Mouse (Mus musculus): Measurements from ENCODE around the gene Col18a1. TPM values are rescaled to one million over a fixed set of nuclear protein-coding genes. Genes with fewer than 3 reads are reported as not detected.
A peak's percentile ranks its signal among the peaks of the same experiment; 100 is the strongest.
"Not testable (repeated sequence)": the region's sequence is repeated elsewhere in the genome, so short reads cannot be mapped to it uniquely, and the experiment has no call there.

The Col18a1 gene
- polyA plus RNA-seq, 1 experiment: 45.7 TPM

GRCm38 (mm10) chr10:77145946-77146345 lies 20.4 kb downstream of the Col18a1 start:
- TF ChIP-seq POLR2A (IDR thresholded peaks at IDR 0.05; ENCODE audit: borderline replicate concordance, insufficient read depth, low read length): no peak
- TF ChIP-seq CTCF (IDR thresholded peaks at IDR 0.05; ENCODE audit: borderline replicate concordance, insufficient read depth, low read depth, low read length): no peak
- DNase-seq: no peak
- no peak overlapping the region for H3K27ac ChIP-seq (ENCODE audit: insufficient read depth, low read length)
- no peak overlapping the region for H3K4me3 ChIP-seq (replicated peaks; ENCODE audit: insufficient read depth, low read depth, low read length)
- H3K27me3 ChIP-seq (ENCODE audit: control insufficient read depth, insufficient read depth, low read length): no peaks in the 10 kb centered on the region
- H3K4me1 ChIP-seq (ENCODE audit: control insufficient read depth, insufficient read depth, low read length): no peaks in the 10 kb centered on the region
- WGBS: 86% methylated on average over 1 of the region's 1 CpGs

DNA sequence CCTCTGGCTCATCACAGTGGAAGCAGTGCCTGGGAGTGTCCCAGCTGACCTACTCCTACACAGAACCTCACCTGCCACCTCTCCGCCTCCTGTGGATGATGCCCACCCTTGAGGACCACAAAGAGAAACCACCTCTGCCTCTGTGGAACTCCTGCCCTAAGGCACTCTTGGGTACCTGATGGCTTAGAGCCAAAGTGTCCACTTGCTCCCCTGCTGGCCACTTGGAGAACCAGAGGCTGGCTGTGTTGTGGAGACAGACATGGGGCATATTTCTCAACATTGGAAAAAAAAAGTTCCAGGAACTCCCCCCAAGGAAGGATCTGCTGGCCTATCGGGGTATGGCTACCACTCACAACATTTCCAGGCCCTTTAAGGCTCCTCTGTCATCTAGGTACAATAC lies 22.0 kb downstream of the Col18a1 start:
- 98% methylated on average over 2 of the region's 2 CpGs for WGBS
- no peaks in the 10 kb centered on the region for H3K4me1 ChIP-seq (ENCODE audit: control insufficient read depth, insufficient read depth, low read length)
- H3K27me3 ChIP-seq (ENCODE audit: control insufficient read depth, insufficient read depth, low read length): no peaks in the 10 kb centered on the region
- DNase-seq: no peak
- H3K27ac ChIP-seq (ENCODE audit: insufficient read depth, low read length): no peak overlapping the region
- TF ChIP-seq CTCF (IDR thresholded peaks at IDR 0.05; ENCODE audit: borderline replicate concordance, insufficient read depth, low read depth, low read length): no peak; the same call in 1 of the 2 replicates
- no peak for TF ChIP-seq POLR2A (IDR thresholded peaks at IDR 0.05; ENCODE audit: borderline replicate concordance, insufficient read depth, low read length)
- no peak overlapping the region for H3K4me3 ChIP-seq (replicated peaks; ENCODE audit: insufficient read depth, low read depth, low read length)

GRCm38 (mm10) chr10:77142328-77142727 lies 24.0 kb downstream of the Col18a1 start:
- Histone ChIP-seq H3K4me1 (ENCODE audit: control insufficient read depth, insufficient read depth, low read length) (no peaks in the 10 kb centered on the region), H3K4me3 (replicated peaks; ENCODE audit: insufficient read depth, low read depth, low read length) (no peak overlapping the region), H3K27ac (ENCODE audit: insufficient read depth, low read length) (no peak overlapping the region), H3K27me3 (ENCODE audit: control insufficient read depth, insufficient read depth, low read length) (no peaks in the 10 kb centered on the region)
- no peak for TF ChIP-seq POLR2A (IDR thresholded peaks at IDR 0.05; ENCODE audit: borderline replicate concordance, insufficient read depth, low read length)
- no peak for TF ChIP-seq CTCF (IDR thresholded peaks at IDR 0.05; ENCODE audit: borderline replicate concordance, insufficient read depth, low read depth, low read length)
- DNase-seq: peak; percentile 62 to 79
- 9% methylated on average over 2 of the region's 2 CpGs for WGBS

DNA sequence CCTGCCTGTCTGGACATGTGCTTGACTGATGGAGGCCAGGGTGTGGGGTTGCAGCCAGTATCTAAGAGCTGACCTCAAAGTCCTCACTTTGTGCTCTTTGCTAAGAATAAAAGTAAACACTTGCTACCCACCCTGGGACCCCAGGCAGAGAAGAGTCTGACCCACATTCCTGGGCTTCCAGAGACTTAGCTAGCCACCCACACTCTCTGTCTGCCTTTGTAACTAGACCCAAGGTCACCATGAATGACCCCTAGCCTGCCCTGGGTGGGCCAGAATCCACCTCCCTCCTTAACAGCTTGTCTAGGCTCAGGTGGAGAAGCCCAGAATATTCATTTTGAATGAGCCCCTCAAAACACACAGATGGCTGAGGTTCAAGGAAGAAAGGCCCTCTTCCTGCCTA lies 28.0 kb downstream of the Col18a1 start:
- no peak for DNase-seq
- TF ChIP-seq POLR2A (IDR thresholded peaks at IDR 0.05; ENCODE audit: borderline replicate concordance, insufficient read depth, low read length) (no peak), CTCF (IDR thresholded peaks at IDR 0.05; ENCODE audit: borderline replicate concordance, insufficient read depth, low read depth, low read length) (no peak)
- Histone ChIP-seq H3K27ac (ENCODE audit: insufficient read depth, low read length) (no peak overlapping the region), H3K4me1 (ENCODE audit: control insufficient read depth, insufficient read depth, low read length) (no peaks in the 10 kb centered on the region), H3K4me3 (replicated peaks; ENCODE audit: insufficient read depth, low read depth, low read length) (no peak overlapping the region), H3K27me3 (ENCODE audit: control insufficient read depth, insufficient read depth, low read length) (no peaks in the 10 kb centered on the region)

DNA sequence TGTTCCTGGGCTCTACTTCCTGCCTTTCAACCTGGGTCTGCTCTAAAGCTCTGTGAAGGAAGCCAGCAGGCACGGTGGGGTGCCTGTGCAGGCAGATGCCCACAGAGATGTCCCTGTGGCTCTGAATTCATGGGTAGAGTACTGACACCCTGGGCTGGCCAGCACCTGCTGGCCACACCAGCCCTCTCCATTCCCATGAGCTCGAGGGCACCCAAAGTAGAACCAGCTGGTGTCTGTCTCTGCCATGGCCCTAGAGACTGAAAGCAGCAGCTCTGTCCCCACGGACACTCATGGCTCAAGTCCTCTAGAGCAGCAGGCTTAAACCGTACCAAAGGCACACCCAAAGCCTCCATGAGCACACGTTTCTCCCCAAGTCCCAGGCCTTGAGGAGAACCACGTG lies 30.1 kb downstream of the Col18a1 start:
- DNase-seq: no peak
- 68% methylated on average over 6 of the region's 6 CpGs for WGBS
- Histone ChIP-seq H3K4me1 (ENCODE audit: control insufficient read depth, insufficient read depth, low read length) (no peaks in the 10 kb centered on the region), H3K27ac (ENCODE audit: insufficient read depth, low read length) (no peak overlapping the region), H3K27me3 (ENCODE audit: control insufficient read depth, insufficient read depth, low read length) (no peaks in the 10 kb centered on the region), H3K4me3 (replicated peaks; ENCODE audit: insufficient read depth, low read depth, low read length) (no peak overlapping the region)
- TF ChIP-seq CTCF (IDR thresholded peaks at IDR 0.05; ENCODE audit: borderline replicate concordance, insufficient read depth, low read depth, low read length) (no peak), POLR2A (IDR thresholded peaks at IDR 0.05; ENCODE audit: borderline replicate concordance, insufficient read depth, low read length) (no peak)

DNA sequence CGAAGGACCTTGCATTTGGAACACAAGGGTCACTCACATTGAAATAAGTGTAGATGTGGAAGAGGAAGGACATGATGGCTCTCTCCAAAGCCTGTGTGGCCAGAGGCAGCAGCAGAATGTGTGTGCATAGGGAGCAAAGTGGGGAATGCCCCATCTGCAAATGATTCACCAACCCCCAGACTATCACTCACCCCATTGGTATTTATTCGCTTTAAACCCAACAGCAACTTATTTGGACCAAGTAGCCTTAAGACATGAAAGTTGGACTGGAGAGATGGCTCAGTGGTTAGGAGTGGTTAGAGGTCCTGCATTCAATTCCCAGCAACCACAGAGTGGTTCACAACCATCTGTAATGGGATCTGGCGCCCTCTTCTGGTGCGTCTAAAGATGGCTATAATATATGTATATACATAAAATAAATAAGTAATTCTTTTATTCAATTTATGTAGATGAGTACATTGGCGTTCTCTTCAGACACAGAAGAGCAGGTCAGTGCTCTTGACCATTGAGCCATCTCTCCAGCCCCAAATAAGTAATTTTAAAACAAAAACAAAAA lies 31.0 kb downstream of the Col18a1 start:
- no peak for TF ChIP-seq POLR2A (IDR thresholded peaks at IDR 0.05; ENCODE audit: borderline replicate concordance, insufficient read depth, low read length)
- no peak for TF ChIP-seq CTCF (IDR thresholded peaks at IDR 0.05; ENCODE audit: borderline replicate concordance, insufficient read depth, low read depth, low read length)
- Histone ChIP-seq H3K27ac (ENCODE audit: insufficient read depth, low read length) (no peak overlapping the region), H3K4me1 (ENCODE audit: control insufficient read depth, insufficient read depth, low read length) (peaks cover 4% of the 10 kb centered on the region; the same call in 1 of the 2 replicates), H3K27me3 (ENCODE audit: control insufficient read depth, insufficient read depth, low read length) (no peaks in the 10 kb centered on the region), H3K4me3 (replicated peaks; ENCODE audit: insufficient read depth, low read depth, low read length) (no peak overlapping the region)
- no peak for DNase-seq
- 98% methylated on average over 5 of the region's 5 CpGs for WGBS

DNA sequence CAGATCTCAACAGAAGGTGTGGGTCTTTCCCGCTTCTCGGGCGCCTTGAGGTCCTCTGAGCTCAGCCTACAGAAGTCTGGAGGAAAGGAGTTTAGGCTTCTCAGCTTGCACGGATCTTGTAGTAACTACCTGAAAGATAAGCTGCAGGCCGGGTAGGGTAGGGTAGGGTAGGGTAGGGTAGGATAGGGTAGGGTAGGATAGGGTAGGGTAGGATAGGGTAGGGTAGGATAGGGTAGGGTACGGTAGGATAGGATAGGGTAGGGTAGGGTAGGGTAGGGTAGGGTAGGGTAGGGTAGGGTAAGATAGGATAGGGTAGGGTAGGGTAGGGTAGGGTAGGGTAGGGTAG lies 31.6 kb downstream of the Col18a1 start:
- not testable (repeated sequence) for H3K27ac ChIP-seq (ENCODE audit: insufficient read depth, low read length); H3K27me3 ChIP-seq (ENCODE audit: control insufficient read depth, insufficient read depth, low read length); H3K4me3 ChIP-seq (replicated peaks; ENCODE audit: insufficient read depth, low read depth, low read length); DNase-seq; H3K4me1 ChIP-seq (ENCODE audit: control insufficient read depth, insufficient read depth, low read length)
- WGBS: 80% methylated on average over 6 of the region's 6 CpGs

DNA sequence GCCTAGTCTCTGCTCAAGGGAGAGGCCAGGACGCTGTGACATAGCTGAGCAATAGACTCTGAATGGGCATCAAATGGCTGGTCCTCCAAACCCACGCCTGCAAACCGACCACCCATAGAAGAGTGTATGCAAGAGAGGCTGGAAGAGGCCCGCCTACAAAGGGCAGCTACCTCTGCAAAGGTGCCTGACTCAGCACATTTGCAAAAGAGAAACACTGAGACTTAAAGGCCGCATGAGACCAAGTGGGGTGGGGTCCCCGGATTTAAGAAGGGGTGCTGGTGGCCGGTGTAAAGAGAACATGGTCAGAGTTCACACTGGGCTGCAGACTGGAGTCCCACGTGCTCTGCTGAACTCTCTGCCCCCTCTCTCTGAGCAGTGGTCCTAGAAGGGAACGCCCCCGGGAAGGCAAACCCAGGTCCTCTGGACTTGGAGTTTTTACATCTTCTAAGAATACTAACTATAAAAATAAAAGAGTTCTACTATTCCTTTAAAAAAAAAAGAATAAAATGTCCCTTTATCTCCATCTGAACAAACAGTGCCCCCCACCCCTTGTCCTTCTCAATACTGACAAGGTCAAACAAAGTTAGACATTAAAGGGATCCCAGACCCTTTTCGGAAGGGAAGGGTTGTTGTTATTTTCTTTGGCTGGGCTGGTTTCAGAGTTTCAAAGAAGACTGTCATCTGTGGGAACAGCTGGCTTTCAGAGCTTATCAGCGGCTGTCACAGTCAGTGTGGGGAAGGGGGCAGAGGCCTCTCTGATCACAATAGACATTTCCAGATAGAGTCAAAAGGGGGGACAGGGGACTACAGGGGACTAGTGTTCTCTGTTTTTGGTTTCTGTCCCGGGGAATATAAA lies 32.2 kb downstream of the Col18a1 start:
- Histone ChIP-seq H3K27ac (ENCODE audit: insufficient read depth, low read length) (no peak overlapping the region), H3K27me3 (ENCODE audit: control insufficient read depth, insufficient read depth, low read length) (no peaks in the 10 kb centered on the region), H3K4me3 (replicated peaks; ENCODE audit: insufficient read depth, low read depth, low read length) (no peak overlapping the region), H3K4me1 (ENCODE audit: control insufficient read depth, insufficient read depth, low read length) (peaks cover 8% of the 10 kb centered on the region; the same call in 1 of the 2 replicates)
- no peak for TF ChIP-seq CTCF (IDR thresholded peaks at IDR 0.05; ENCODE audit: borderline replicate concordance, insufficient read depth, low read depth, low read length)
- no peak for TF ChIP-seq POLR2A (IDR thresholded peaks at IDR 0.05; ENCODE audit: borderline replicate concordance, insufficient read depth, low read length)
- DNase-seq: no peak
- 78% methylated on average over 13 of the region's 13 CpGs for WGBS
